Mouse (Mus musculus): ENCODE results near the gene Glrx5. TPM values are rescaled to one million over a fixed set of nuclear protein-coding genes. Genes with fewer than 3 reads are reported as not detected.

Glrx5 gene
- total and polyA plus RNA-seq, 3 experiments, result 108 to 291 TPM; not detected in 1

DNA sequence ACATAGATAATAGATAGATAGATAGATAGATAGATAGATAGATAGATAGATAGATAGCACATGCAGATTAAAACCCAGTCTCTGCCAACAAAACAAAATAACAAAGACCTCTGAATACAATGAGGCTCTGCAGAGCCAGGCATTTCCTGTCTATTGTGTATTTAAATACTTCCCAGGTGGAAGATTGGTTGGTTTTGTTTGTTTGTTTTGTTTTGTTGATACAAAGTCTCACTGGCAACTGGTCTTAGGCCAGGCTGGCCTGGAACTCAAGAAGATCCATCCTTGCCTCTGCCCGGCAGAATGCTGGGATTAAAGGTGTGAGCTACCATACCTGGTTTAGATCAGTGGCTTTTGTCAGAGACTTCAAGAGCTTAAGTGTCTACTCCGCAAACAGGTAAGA, 44.7 kb downstream of the Glrx5 start:
- H3K9ac ChIP-seq (ENCODE audit: control insufficient read depth, low read depth, low read length, poor library complexity, severe bottlenecking), result no peak overlapping the region
- no peaks in the 10 kb centered on the region for H3K4me1 ChIP-seq (ENCODE audit: control insufficient read depth in 1 of 2, insufficient read depth in 2 of 2, low read length in 2 of 2)
- no peaks in the 10 kb centered on the region for H3K36me3 ChIP-seq (ENCODE audit: control insufficient read depth in 1 of 2, insufficient read depth in 2 of 2, low read length in 2 of 2)
- DNase-seq (ENCODE audit: low read depth, low spot score), result no peak
- H3K79me2 ChIP-seq (ENCODE audit: control insufficient read depth, insufficient read depth, low read length, poor library complexity), result no peaks in the 10 kb centered on the region
- H3K27me3 ChIP-seq (ENCODE audit: control insufficient read depth in 1 of 2, insufficient read depth in 2 of 2, low read length in 2 of 2), result no peaks in the 10 kb centered on the region
- no peaks in the 10 kb centered on the region for H3K9me3 ChIP-seq (replicated peaks; ENCODE audit: insufficient read depth, low read length)
- TF ChIP-seq ZNF384 (IDR thresholded peaks at IDR 0.05; ENCODE audit: low read depth, low read length) (no peak), USF1 (IDR thresholded peaks at IDR 0.05; ENCODE audit: low read depth, low read length) (no peak), BHLHE40 (IDR thresholded peaks at IDR 0.05; ENCODE audit: borderline replicate concordance, low read depth, low read length) (no peak), MXI1 (IDR thresholded peaks at IDR 0.05; ENCODE audit: low read depth, low read length) (no peak), MYB (IDR thresholded peaks at IDR 0.05; ENCODE audit: low read depth, low read length) (no peak), NELFE (IDR thresholded peaks at IDR 0.05; ENCODE audit: low read depth, low read length) (no peak), SIN3A (IDR thresholded peaks at IDR 0.05; ENCODE audit: low read length) (no peak), GABPA (IDR thresholded peaks at IDR 0.05; ENCODE audit: low read depth, low read length) (no peak), GATA1 (IDR thresholded peaks at IDR 0.05; ENCODE audit: low read depth, low read length) (no peak), TCF12 (IDR thresholded peaks at IDR 0.05; ENCODE audit: low read depth, low read length) (no peak), EP300 (IDR thresholded peaks at IDR 0.05; ENCODE audit: low read depth in 1 of 2, low read length in 2 of 2) (no peak), ELF1 (IDR thresholded peaks at IDR 0.05; ENCODE audit: low read depth, low read length) (no peak), ETS1 (IDR thresholded peaks at IDR 0.05; ENCODE audit: low read depth, low read length) (no peak), HCFC1 (IDR thresholded peaks at IDR 0.05; ENCODE audit: low read depth, low read length) (no peak), RCOR1 (IDR thresholded peaks at IDR 0.05; ENCODE audit: low read depth, low read length) (no peak), E2F4 (IDR thresholded peaks at IDR 0.05; ENCODE audit: borderline replicate concordance, low read depth, low read length) (no peak)
- H3K27ac ChIP-seq (ENCODE audit: control insufficient read depth, low read depth, low read length), result no peak overlapping the region
- no peak overlapping the region for H3K4me3 ChIP-seq (ENCODE audit: control insufficient read depth in 1 of 2, insufficient read depth in 1 of 2, low read depth in 2 of 2, low read length in 2 of 2)

- H3K9ac ChIP-seq (ENCODE audit: control insufficient read depth, low read depth, low read length, poor library complexity, severe bottlenecking), result no peak overlapping the region
- TF ChIP-seq POLR2AphosphoS2 (IDR thresholded peaks at IDR 0.05; ENCODE audit: low read length) (no peak), ZKSCAN1 (IDR thresholded peaks at IDR 0.05; ENCODE audit: low read depth, low read length) (no peak), ETS1 (IDR thresholded peaks at IDR 0.05; ENCODE audit: low read depth, low read length) (no peak), NELFE (IDR thresholded peaks at IDR 0.05; ENCODE audit: low read depth, low read length) (no peak), MAZ (IDR thresholded peaks at IDR 0.05; ENCODE audit: low read depth, low read length) (no peak), ZC3H11A (IDR thresholded peaks at IDR 0.05; ENCODE audit: low read depth, low read length) (no peak), RCOR1 (IDR thresholded peaks at IDR 0.05; ENCODE audit: low read depth, low read length) (no peak), MYB (IDR thresholded peaks at IDR 0.05; ENCODE audit: low read depth, low read length) (no peak), SIN3A (IDR thresholded peaks at IDR 0.05; ENCODE audit: low read length) (no peak), KAT2A (conservative IDR thresholded peaks at IDR 0.05; ENCODE audit: low read depth, low read length) (no peak), MXI1 (IDR thresholded peaks at IDR 0.05; ENCODE audit: low read depth, low read length) (no peak), MYC (IDR thresholded peaks at IDR 0.05; ENCODE audit: low read depth, low read length) (no peak), POLR2AphosphoS5 (IDR thresholded peaks at IDR 0.05; ENCODE audit: borderline replicate concordance, low read depth, low read length) (no peak), USF1 (IDR thresholded peaks at IDR 0.05; ENCODE audit: low read depth, low read length) (no peak), GATA1 (IDR thresholded peaks at IDR 0.05; ENCODE audit: low read depth, low read length) (no peak), HCFC1 (IDR thresholded peaks at IDR 0.05; ENCODE audit: low read depth, low read length) (no peak), ZNF384 (IDR thresholded peaks at IDR 0.05; ENCODE audit: low read depth, low read length) (no peak), USF2 (IDR thresholded peaks at IDR 0.05; ENCODE audit: borderline replicate concordance in 1 of 2, insufficient read depth in 1 of 2, low read depth in 1 of 2, low read length in 2 of 2) (no peak), ZMIZ1 (IDR thresholded peaks at IDR 0.05; ENCODE audit: low read depth, low read length) (no peak), CHD2 (IDR thresholded peaks at IDR 0.05; ENCODE audit: low read length) (no peak)
Measured at GRCm38 (mm10) chr12:105084171-105084570, 51.7 kb downstream of the Glrx5 start.

More at GRCm38 (mm10) chr12:105084171-105084570, 51.7 kb downstream of the Glrx5 start:
- Histone ChIP-seq H3K4me1 (ENCODE audit: control insufficient read depth in 1 of 2, insufficient read depth in 2 of 2, low read length in 2 of 2) (no peaks in the 10 kb centered on the region), H3K27ac (ENCODE audit: control insufficient read depth, low read depth, low read length) (no peak overlapping the region), H3K36me3 (ENCODE audit: control insufficient read depth in 1 of 2, insufficient read depth in 2 of 2, low read length in 2 of 2) (no peaks in the 10 kb centered on the region), H3K9me3 (replicated peaks; ENCODE audit: insufficient read depth, low read length) (no peaks in the 10 kb centered on the region), H3K79me2 (ENCODE audit: control insufficient read depth, insufficient read depth, low read length, poor library complexity) (no peaks in the 10 kb centered on the region), H3K27me3 (ENCODE audit: control insufficient read depth in 1 of 2, insufficient read depth in 2 of 2, low read length in 2 of 2) (no peaks in the 10 kb centered on the region), H3K4me3 (ENCODE audit: control insufficient read depth in 1 of 2, insufficient read depth in 1 of 2, low read depth in 2 of 2, low read length in 2 of 2) (no peak overlapping the region)
- no peak for DNase-seq (ENCODE audit: low read depth, low spot score)
